Mouse (Mus musculus): Measurements from ENCODE around the gene Gm5142. TPM values are rescaled to one million over a fixed set of nuclear protein-coding genes. Genes with fewer than 3 reads are reported as not detected.

Gene Gm5142
- polyA plus RNA-seq (2014; fragmentation: Illumina TruSeq; extraction: RNeasy Lipid Tissue Mini Kit (QIAGEN cat#74804); ENCODE audit: low read depth, low replicate concordance): not detected

DNA sequence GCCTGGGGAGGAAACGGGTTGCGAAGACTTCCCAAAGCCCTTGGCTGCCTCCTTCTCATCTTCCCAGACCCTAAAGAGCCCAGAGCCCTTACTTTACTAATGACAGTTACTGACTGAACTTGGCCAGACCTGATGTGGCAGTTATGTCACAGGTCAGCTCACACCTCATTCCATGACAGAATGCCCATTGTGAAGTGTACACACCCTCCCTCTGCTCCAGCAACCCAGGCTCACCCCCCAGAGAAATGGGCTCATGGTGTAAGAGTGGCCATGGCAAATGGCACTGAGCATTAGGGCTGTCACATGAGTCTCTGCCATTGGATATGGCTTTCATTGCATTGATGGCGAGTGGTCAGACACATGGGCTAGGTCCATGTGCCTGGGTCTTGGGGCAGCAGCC, at the start of gene Gm5142:
Gene Gm5142 (minus strand): TSS at position 101 of the 400 bp plus-strand sequence.

DNA sequence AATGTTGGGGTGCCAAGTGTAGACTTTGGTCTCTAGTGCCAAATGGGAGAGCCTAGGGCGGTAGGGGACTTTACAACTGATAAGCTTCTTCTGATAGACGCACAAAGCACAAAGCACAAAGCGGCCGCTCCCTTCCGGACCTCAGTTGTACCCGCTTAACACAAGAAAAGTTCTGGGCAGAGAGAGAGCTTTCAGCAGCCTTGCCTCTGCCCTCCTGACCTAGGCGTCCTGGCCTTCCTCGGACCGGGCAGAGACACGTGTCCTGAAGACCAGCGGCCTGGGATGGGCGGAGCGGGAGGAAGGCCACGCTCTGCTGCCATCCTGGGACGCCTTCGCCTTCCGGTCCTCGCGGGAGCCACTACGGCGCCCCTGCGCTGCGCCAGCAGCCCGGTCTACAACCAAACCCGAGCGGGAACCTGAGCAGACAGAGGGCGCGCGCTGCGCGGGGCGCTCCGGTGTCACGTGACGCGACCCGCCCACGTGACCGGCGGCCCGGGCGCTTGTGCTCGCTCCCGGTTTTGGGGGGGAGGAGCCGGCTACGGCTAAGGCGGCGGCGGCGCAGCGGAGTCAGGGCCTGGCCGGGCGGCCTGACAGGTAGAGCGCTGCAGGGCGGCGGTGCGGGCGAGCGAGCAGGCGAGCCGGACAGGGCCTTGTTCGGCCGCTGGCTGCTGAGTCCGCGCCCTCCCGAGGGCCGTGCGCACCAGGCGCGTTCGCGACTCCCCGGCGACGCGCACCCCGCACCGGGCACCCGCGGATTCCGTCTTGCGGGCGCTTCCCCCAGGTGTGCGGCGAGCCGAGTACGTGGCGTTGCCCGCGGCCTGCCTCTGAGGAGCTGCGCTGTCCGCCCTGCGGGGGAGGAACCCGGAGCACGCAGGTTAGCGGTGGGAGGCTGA, 22.4 kb upstream of the Gm5142 start, which contains the start of gene Rcbtb1:
Gene Rcbtb1 (plus strand): TSS at position 499 of the 893 bp plus-strand sequence.

DNA sequence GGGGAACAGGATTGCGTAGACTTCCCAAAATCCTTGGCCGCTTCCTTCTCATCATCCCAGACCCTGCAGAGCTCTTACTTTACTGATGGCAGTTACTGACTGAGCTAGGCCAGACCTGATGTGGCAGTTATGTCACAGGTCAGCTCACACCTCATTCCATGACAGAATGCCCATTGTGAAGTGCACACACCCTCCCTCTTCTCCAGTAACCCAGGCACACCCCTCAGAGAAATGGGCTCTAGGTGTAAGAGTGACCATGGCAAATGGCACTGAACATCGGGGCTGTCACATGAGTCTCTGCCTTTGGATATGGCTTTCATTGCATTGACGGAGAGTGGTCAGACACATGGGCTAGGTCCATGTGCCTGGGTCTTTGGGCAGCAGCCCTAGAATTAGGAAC, 35.8 kb downstream of the Gm5142 start, which contains the start of gene 1700129C05Rik:
Gene 1700129C05Rik (minus strand): TSS at position 101 of the 400 bp plus-strand sequence.

Other genes with a start within 250 kb of the Gm5142 start
- not detected for gene 1700129C05Rik, start 35.9 kb downstream of the Gm5142 start, polyA plus RNA-seq (2014; fragmentation: Illumina TruSeq; extraction: RNeasy Lipid Tissue Mini Kit (QIAGEN cat#74804); ENCODE audit: low read depth, low replicate concordance)
- gene Rcbtb1, start 22.5 kb upstream of the Gm5142 start, polyA plus RNA-seq (2014; fragmentation: Illumina TruSeq; extraction: RNeasy Lipid Tissue Mini Kit (QIAGEN cat#74804); ENCODE audit: low read depth, low replicate concordance): 65.4 TPM
- not detected for gene Gm6904, start 81.5 kb upstream of the Gm5142 start, polyA plus RNA-seq (2014; fragmentation: Illumina TruSeq; extraction: RNeasy Lipid Tissue Mini Kit (QIAGEN cat#74804); ENCODE audit: low read depth, low replicate concordance)
- gene Phf11a, start 118.8 kb upstream of the Gm5142 start, polyA plus RNA-seq (2014; fragmentation: Illumina TruSeq; extraction: RNeasy Lipid Tissue Mini Kit (QIAGEN cat#74804); ENCODE audit: low read depth, low replicate concordance): 0.76 TPM
- gene Phf11b, start 162.6 kb upstream of the Gm5142 start, polyA plus RNA-seq (2014; fragmentation: Illumina TruSeq; extraction: RNeasy Lipid Tissue Mini Kit (QIAGEN cat#74804); ENCODE audit: low read depth, low replicate concordance): 12.0 TPM
- 19.5 TPM for gene Phf11d, start 186.7 kb upstream of the Gm5142 start, polyA plus RNA-seq (2014; fragmentation: Illumina TruSeq; extraction: RNeasy Lipid Tissue Mini Kit (QIAGEN cat#74804); ENCODE audit: low read depth, low replicate concordance)
- 1.2 TPM for gene Phf11c, start 216.6 kb upstream of the Gm5142 start, polyA plus RNA-seq (2014; fragmentation: Illumina TruSeq; extraction: RNeasy Lipid Tissue Mini Kit (QIAGEN cat#74804); ENCODE audit: low read depth, low replicate concordance)

All from adrenal gland, adult 10 weeks (tissue).